Mouse (Mus musculus) hindbrain, embryonic 11.5 days (tissue): ENCODE results near the gene Farp1. TPM values are rescaled to one million over a fixed set of nuclear protein-coding genes. Genes with fewer than 3 reads are reported as not detected.

ENCODE experiments used
- ATAC-seq: fragments of 200-750 bp; cut with Nextera tagmentation; 2 replicates; pipeline ENCODE4 v1.8.0; 2017; ENCODE audit warnings: mild to moderate bottlenecking, moderate TSS enrichment, moderate library complexity; ENCODE audit not compliant: low FRiP score
- DNase-seq: peaks from one replicate; pipeline ENCODE4 v3.0.0-alpha.2; 2015; ENCODE audit warnings: low spot score
- H3K27ac ChIP-seq: fragments of 300-500 bp; sonication (generic); 2 replicates; pipeline ENCODE4 v1.5.1; 2014; ENCODE audit warnings: mild to moderate bottlenecking, low read depth, low read length
- H3K27me3 ChIP-seq: fragments of 300-500 bp; sonication (generic); 2 replicates; pipeline ENCODE4 v1.6.1; 2014; ENCODE audit warnings: mild to moderate bottlenecking, low read length, moderate library complexity, mixed read lengths; ENCODE audit not compliant: control insufficient read depth, insufficient read depth
- H3K36me3 ChIP-seq: fragments of 300-500 bp; sonication (generic); 2 replicates; pipeline ENCODE4 v1.6.1; 2014; ENCODE audit warnings: mild to moderate bottlenecking, low read length, moderate library complexity, mixed read lengths; ENCODE audit not compliant: control insufficient read depth, insufficient read depth
- H3K4me1 ChIP-seq: fragments of 300-500 bp; sonication (generic); replicated peaks from 2 replicates; pipeline ENCODE4 v1.6.1; 2014; ENCODE audit warnings: low read length, mixed read lengths; ENCODE audit not compliant: control insufficient read depth, insufficient read depth
- H3K4me2 ChIP-seq: fragments of 300-500 bp; sonication (generic); replicated peaks from 2 replicates; pipeline ENCODE4 v1.6.1; 2014; ENCODE audit warnings: mild to moderate bottlenecking, low read depth, low read length
- H3K4me3 ChIP-seq: fragments of 300-500 bp; sonication (generic); 2 replicates; pipeline ENCODE4 v1.5.1; 2014; ENCODE audit warnings: low read depth, low read length
- H3K9ac ChIP-seq: fragments of 300-500 bp; sonication (generic); 2 replicates; pipeline ENCODE4 v1.6.1; 2014; ENCODE audit warnings: low read depth, low read length
- H3K9me3 ChIP-seq: fragments of 300-500 bp; sonication (generic); 2 replicates; pipeline ENCODE4 v1.6.1; 2016; ENCODE audit warnings: low read length; ENCODE audit not compliant: control insufficient read depth
- WGBS: fragments of 180-500 bp; shearing (Covaris S2); extraction: QIAGEN DNeasy Blood & Tissue Kit; methylation state at CpG from one replicate; pipeline ENCODE4 v1.1.7; 2014; 5-methylcytosine and 5-hydroxymethylcytosine counted together
- polyA plus RNA-seq: library from polyadenylated mRNA; unstranded; fragments of >200 nt; fragmentation: Nextera tagmentation; extraction: Ambion mirVana; gene quantifications from 2 replicates; pipeline ENCODE4 v1.2.1, GENCODE M21; 2014

The Farp1 gene
- polyA plus RNA-seq, 1 experiment from 2014 or later, result 32.5 TPM

DNA sequence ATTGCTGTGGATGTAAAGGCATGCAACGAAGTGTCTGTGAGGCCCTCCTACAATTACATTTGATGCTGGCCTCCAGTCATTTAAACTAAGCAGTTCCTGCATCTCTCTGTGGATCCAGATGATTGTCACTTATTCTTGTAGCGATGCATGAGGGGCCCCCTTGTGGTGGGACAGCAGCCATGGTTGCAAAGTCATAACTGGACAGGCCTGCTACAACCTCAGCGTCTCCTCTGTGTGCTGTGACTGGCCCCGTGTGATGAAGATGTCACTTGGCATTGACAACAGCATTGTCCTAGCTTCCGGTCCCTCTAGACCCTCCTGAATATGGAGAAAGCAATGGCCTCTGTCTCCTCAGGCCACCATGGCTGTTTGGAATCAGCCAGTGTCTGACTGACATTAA lies 185.7 kb downstream of the Farp1 start:
- no peak for ATAC-seq
- no peaks in the 10 kb centered on the region for H3K27me3 ChIP-seq
- H3K4me1 ChIP-seq, result no peaks in the 10 kb centered on the region
- no peak overlapping the region for H3K27ac ChIP-seq
- H3K36me3 ChIP-seq, result no peaks in the 10 kb centered on the region
- WGBS, result 80% methylated on average over 5 of the region's 5 CpGs
- H3K4me3 ChIP-seq, result no peak overlapping the region
- H3K4me2 ChIP-seq, result no peak overlapping the region
- DNase-seq, result peak; percentile 53
- no peaks in the 10 kb centered on the region for H3K9me3 ChIP-seq
- no peak overlapping the region for H3K9ac ChIP-seq

DNA sequence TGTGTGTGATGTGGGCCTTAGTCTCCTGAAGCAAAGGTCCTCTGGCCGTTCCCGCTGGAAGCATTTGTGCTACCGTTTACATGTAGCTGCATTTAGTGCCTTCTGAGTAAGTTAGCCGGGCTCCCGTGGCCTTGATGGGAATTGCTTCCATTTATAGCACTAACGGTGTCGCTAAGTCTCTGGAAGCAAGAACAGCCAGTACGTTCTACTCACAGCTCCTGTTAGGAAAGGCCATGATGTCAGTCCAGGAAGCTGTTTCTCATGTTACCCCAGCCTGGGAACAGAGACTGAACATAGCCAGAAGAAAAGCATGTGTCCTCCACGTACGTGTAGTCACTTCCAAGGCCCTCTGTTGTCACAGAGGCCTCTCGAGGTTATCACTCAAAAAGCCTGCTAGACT lies 190.8 kb downstream of the Farp1 start:
- Histone ChIP-seq H3K27me3 (no peaks in the 10 kb centered on the region), H3K9ac (no peak overlapping the region), H3K36me3 (no peaks in the 10 kb centered on the region), H3K9me3 (no peaks in the 10 kb centered on the region), H3K27ac (no peak overlapping the region), H3K4me2 (no peak overlapping the region), H3K4me1 (no peaks in the 10 kb centered on the region), H3K4me3 (no peak overlapping the region)
- 86% methylated on average over 11 of the region's 11 CpGs for WGBS
- DNase-seq, result no peak
- ATAC-seq, result no peak

DNA sequence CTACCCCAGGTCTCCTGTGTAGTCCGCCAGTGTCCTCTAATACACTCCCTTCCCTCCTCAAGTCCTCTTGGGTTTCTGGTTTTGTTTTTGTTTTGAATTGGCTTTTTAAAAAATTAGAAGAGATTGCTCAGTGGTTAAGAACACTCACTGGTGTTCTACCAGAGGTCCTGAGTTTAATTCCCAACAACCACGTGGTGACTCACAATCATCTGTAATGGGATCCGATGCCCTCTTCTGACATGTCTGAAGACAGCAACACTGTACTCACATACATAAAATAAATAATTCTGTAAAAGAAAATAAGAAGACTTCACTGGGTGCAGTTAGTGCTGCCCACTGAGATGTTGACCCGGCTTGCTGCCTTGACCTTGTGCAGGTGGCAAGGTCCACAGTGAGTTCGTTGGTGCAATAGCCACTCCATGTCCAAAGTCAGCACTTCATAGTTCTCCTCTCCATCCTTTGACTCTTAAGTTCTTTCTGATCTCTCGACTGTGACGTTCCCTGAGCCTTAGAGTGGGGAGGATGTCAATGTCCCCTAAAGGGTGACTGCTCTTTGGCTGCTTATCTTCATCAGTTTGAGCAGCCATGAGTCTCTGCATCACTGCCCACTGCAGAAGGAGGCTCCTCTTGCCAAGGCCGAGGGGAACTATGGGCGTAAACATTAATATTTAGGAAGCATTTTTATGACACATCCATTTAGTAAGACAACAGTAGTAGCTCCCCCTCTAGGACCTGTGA lies 194.2 kb downstream of the Farp1 start:
- no peak for DNase-seq
- Histone ChIP-seq H3K4me2 (no peak overlapping the region), H3K36me3 (no peaks in the 10 kb centered on the region)

DNA sequence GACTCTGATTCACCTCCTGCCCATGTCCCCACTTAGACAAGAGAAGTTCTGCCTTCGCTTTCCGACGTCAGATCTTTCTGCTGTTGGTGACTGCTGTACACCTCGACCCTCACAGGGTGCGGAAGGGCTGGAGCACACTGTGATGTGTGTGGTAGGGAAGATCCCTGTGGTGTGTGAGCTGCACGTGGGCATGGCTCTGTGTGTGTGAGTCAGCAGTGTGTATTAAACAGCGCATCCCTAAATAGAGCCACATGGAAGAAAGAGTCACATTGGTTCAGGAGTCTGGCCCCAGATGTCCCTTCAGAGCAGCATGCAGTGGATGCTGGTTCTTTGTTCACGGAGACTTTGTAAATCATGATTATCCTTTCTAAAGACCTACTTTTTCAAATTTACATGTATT lies 196.2 kb downstream of the Farp1 start:
- Histone ChIP-seq H3K4me2 (no peak overlapping the region), H3K4me1 (no peaks in the 10 kb centered on the region), H3K9ac (no peak overlapping the region), H3K36me3 (no peaks in the 10 kb centered on the region), H3K27ac (no peak overlapping the region), H3K27me3 (no peaks in the 10 kb centered on the region), H3K4me3 (no peak overlapping the region), H3K9me3 (no peaks in the 10 kb centered on the region)
- DNase-seq (no peak), ATAC-seq (no peak)
- WGBS, result 94% methylated on average over 8 of the region's 8 CpGs

More for the DNA sequence above, 194.2 kb downstream of the Farp1 start:
- H3K4me3 ChIP-seq, result no peak overlapping the region
- no peaks in the 10 kb centered on the region for H3K9me3 ChIP-seq
- WGBS, result 91% methylated on average over 9 of the region's 9 CpGs
- no peak overlapping the region for H3K27ac ChIP-seq
- no peak overlapping the region for H3K9ac ChIP-seq
- no peak for ATAC-seq
- no peaks in the 10 kb centered on the region for H3K27me3 ChIP-seq
- H3K4me1 ChIP-seq, result no peaks in the 10 kb centered on the region

DNA sequence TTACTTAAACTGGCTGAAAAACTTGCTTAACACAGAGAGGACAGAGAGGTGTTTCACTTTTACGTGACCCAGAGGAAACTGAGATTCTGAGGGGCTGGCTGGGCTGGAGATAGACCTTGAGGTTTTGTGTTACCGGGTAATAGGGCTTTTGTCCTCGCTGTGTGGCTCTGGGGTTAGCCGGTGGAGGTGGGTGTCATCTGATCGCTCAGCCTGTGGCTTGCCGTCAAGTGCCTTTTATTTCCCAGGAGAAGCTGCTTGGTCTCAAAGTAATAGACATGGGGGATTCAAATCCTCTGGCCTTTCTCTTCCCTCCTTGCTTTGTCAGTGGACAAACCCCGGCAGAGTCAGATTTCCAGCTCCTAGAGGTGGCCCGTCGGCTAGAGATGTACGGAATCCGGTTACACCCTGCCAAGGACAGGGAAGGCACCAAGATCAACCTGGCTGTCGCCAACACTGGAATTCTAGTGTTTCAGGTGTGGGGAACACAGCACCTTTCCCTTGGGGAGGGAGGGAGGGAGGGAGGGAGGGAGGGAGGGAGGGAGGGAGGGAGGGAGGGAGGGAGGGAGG lies 199.8 kb downstream of the Farp1 start:
- 48% methylated on average over 12 of the region's 12 CpGs for WGBS
- H3K9me3 ChIP-seq, result no peaks in the 10 kb centered on the region
- H3K27ac ChIP-seq, result no peak overlapping the region
- ATAC-seq (no peak), DNase-seq (no peak)
- no peaks in the 10 kb centered on the region; the same call in 1 of the 2 replicates for H3K4me1 ChIP-seq
- no peaks in the 10 kb centered on the region for H3K27me3 ChIP-seq
- peaks cover 3% of the 10 kb centered on the region; the same call in 1 of the 2 replicates for H3K36me3 ChIP-seq
- H3K4me2 ChIP-seq, result no peak overlapping the region
- no peak overlapping the region for H3K4me3 ChIP-seq
- no peak overlapping the region for H3K9ac ChIP-seq

DNA sequence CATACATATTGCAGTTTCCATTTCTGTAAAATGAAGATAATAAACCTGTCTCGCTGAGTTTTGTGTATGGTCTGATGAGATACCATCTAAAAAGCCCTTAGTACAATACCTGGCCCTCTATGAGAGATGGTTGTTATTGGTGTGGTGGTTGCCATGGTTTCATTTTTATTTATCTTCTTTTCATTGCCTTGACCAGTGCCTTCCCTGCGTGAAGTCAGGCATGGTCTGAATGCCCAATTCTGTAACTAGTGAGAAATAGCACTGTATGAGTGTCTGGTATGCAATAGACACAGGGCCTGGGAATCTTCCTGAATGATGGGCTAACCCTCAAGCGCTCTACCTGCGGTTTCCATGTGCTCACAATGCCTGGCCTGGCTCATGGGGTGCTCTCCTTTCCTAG lies 201.7 kb downstream of the Farp1 start:
- Histone ChIP-seq H3K36me3 (peaks cover 3% of the 10 kb centered on the region; the same call in 1 of the 2 replicates), H3K9ac (no peak overlapping the region), H3K27me3 (no peaks in the 10 kb centered on the region), H3K4me3 (no peak overlapping the region), H3K27ac (no peak overlapping the region), H3K4me1 (no peaks in the 10 kb centered on the region; the same call in 1 of the 2 replicates), H3K4me2 (no peak overlapping the region), H3K9me3 (no peaks in the 10 kb centered on the region)
- DNase-seq (no peak), ATAC-seq (no peak)
- 78% methylated on average over 4 of the region's 4 CpGs for WGBS

DNA sequence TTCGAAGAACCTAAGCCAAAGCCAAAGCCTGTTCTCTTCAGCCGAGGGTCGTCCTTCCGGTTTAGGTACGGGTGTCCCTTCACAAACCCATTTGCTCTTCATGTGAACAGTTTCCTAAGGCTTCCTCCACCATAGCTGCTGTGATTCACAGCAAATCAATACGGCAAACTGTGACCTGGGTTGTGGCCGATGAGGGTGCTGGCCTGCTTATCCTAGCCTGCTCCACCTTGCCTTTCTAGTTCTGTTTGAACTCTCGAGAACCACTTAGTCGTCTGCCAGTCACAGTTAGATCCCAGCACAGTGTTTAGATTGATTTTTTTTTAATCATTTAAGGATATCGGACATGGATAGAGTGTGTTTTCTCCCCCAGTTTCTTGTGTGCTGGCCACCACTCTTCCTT lies 203.7 kb downstream of the Farp1 start:
- Histone ChIP-seq H3K4me3 (no peak overlapping the region), H3K4me2 (no peak overlapping the region), H3K36me3 (peaks cover 6% of the 10 kb centered on the region; the same call in 1 of the 2 replicates), H3K27ac (no peak overlapping the region), H3K4me1 (no peaks in the 10 kb centered on the region; the same call in 1 of the 2 replicates), H3K9ac (no peak overlapping the region), H3K9me3 (no peaks in the 10 kb centered on the region), H3K27me3 (no peaks in the 10 kb centered on the region)
- ATAC-seq (no peak), DNase-seq (no peak)
- 92% methylated on average over 10 of the region's 10 CpGs for WGBS

DNA sequence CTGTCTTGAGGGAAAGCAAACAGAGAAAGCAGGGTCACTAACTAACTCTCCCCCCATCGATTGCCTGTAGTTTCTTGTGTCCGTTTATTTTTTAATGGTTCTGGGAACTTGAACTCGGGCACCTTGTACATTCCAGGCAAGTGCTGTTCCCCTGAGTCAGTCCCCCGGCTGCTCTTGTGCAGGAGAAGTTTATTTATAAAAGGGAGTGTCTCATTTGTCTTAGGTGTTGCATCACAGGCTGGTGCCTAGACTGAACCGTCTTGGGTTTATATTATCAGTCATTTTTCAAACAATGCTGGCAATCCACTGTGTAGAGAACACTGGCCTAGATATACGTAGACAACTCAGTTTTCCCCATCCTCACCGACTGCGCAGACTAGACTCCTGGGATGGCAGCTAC lies 204.4 kb downstream of the Farp1 start:
- ATAC-seq (no peak), DNase-seq (no peak)
- WGBS, result 82% methylated on average over 8 of the region's 8 CpGs
- Histone ChIP-seq H3K4me1 (no peaks in the 10 kb centered on the region; the same call in 1 of the 2 replicates), H3K4me3 (no peak overlapping the region), H3K9ac (no peak overlapping the region), H3K27ac (no peak overlapping the region), H3K27me3 (no peaks in the 10 kb centered on the region), H3K9me3 (no peaks in the 10 kb centered on the region), H3K4me2 (no peak overlapping the region), H3K36me3 (peaks cover 8% of the 10 kb centered on the region; the same call in 1 of the 2 replicates)

DNA sequence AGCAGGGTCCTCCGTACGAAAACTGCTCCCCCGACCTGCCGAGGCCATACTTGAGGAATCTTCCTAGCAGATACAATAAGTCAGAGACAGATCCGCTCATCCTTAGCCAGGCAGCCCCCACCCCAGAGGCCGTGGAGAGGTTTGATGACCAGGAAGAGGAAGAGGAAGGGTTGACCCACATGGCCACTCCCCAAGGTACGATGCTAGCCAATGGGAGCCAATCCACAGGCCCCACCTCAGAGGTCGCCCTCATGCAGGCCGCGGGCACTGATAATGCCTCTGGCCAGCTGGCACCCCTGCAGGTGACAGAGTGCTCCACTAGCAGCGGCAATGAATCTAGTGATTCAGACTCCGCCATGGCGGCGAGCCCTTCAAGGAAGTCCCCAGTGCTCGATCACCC lies 209.1 kb downstream of the Farp1 start:
- H3K9ac ChIP-seq, result no peak overlapping the region
- DNase-seq (no peak), ATAC-seq (no peak)
- H3K4me1 ChIP-seq, result 0 out of 2 replicates have a peak, but pooled peaks cover 2% of the 10 kb centered on the region
- H3K36me3 ChIP-seq, result peaks cover 8% of the 10 kb centered on the region; the same call in 1 of the 2 replicates
- WGBS, result 96% methylated on average over 15 of the region's 15 CpGs
- H3K9me3 ChIP-seq, result no peaks in the 10 kb centered on the region
- H3K4me3 ChIP-seq, result no peak overlapping the region
- no peak overlapping the region for H3K27ac ChIP-seq
- H3K4me2 ChIP-seq, result no peak overlapping the region
- H3K27me3 ChIP-seq, result no peaks in the 10 kb centered on the region
